Mouse (Mus musculus): ENCODE results near the gene Cyth3. TPM values are rescaled to one million over a fixed set of nuclear protein-coding genes. Genes with fewer than 3 reads are reported as not detected.

Cyth3 gene
- polyA plus RNA-seq, 1 experiment from 2014 or later: 52.0 TPM

GRCm38 (mm10) chr5:143602051-143602450 is 20.2 kb upstream of the Cyth3 start:
- no peaks in the 10 kb centered on the region for H3K4me1 ChIP-seq (ENCODE audit: insufficient read depth)
- 48% methylated on average over 10 of the region's 10 CpGs for WGBS
- DNase-seq (no peak), ATAC-seq (ENCODE audit: insufficient read depth) (no peak)
- H3K27ac ChIP-seq (ENCODE audit: low read depth): no peak overlapping the region
- no peak overlapping the region for H3K9ac ChIP-seq
- no peaks in the 10 kb centered on the region for H3K36me3 ChIP-seq (ENCODE audit: insufficient read depth)
- H3K9me3 ChIP-seq (ENCODE audit: low read depth, low read length): no peaks in the 10 kb centered on the region
- H3K4me3 ChIP-seq (ENCODE audit: low read depth, low read length): no peak overlapping the region
- H3K4me2 ChIP-seq: no peak overlapping the region
- H3K27me3 ChIP-seq (ENCODE audit: insufficient read depth, low read length): no peaks in the 10 kb centered on the region
- TF ChIP-seq CTCF (IDR thresholded peaks at IDR 0.05; ENCODE audit: low read depth): no peak

- ATAC-seq (ENCODE audit: insufficient read depth): no peak
- no peak for TF ChIP-seq CTCF (IDR thresholded peaks at IDR 0.05; ENCODE audit: low read depth)
- Histone ChIP-seq H3K4me1 (ENCODE audit: insufficient read depth) (no peaks in the 10 kb centered on the region), H3K9me3 (ENCODE audit: low read depth, low read length) (no peaks in the 10 kb centered on the region), H3K27me3 (ENCODE audit: insufficient read depth, low read length) (no peaks in the 10 kb centered on the region), H3K27ac (ENCODE audit: low read depth) (no peak overlapping the region), H3K4me3 (ENCODE audit: low read depth, low read length) (no peak overlapping the region), H3K9ac (no peak overlapping the region), H3K4me2 (no peak overlapping the region), H3K36me3 (ENCODE audit: insufficient read depth) (no peaks in the 10 kb centered on the region)
- 67% methylated on average over 7 of the region's 7 CpGs for WGBS
- DNase-seq: no peak
Measured at GRCm38 (mm10) chr5:143604157-143604774, 18.0 kb upstream of the Cyth3 start.

- no peaks in the 10 kb centered on the region for H3K36me3 ChIP-seq (ENCODE audit: insufficient read depth)
- H3K4me3 ChIP-seq (ENCODE audit: low read depth, low read length): no peak overlapping the region
- H3K9ac ChIP-seq: no peak overlapping the region
- H3K9me3 ChIP-seq (ENCODE audit: low read depth, low read length): no peaks in the 10 kb centered on the region
- DNase-seq (no peak), ATAC-seq (ENCODE audit: insufficient read depth) (no peak)
- H3K4me2 ChIP-seq: no peak overlapping the region
- WGBS: 80% methylated on average over 10 of the region's 10 CpGs
- H3K4me1 ChIP-seq (ENCODE audit: insufficient read depth): no peaks in the 10 kb centered on the region
- H3K27me3 ChIP-seq (ENCODE audit: insufficient read depth, low read length): no peaks in the 10 kb centered on the region
- TF ChIP-seq CTCF (IDR thresholded peaks at IDR 0.05; ENCODE audit: low read depth): no peak
- no peak overlapping the region for H3K27ac ChIP-seq (ENCODE audit: low read depth)
Measured at GRCm38 (mm10) chr5:143606756-143607155, 15.5 kb upstream of the Cyth3 start.

GRCm38 (mm10) chr5:143608175-143608574 is 14.1 kb upstream of the Cyth3 start:
- H3K9me3 ChIP-seq (ENCODE audit: low read depth, low read length): no peaks in the 10 kb centered on the region
- H3K4me3 ChIP-seq (ENCODE audit: low read depth, low read length): no peak overlapping the region
- H3K36me3 ChIP-seq (ENCODE audit: insufficient read depth): no peaks in the 10 kb centered on the region
- ATAC-seq (ENCODE audit: insufficient read depth) (no peak), DNase-seq (no peak)
- WGBS: 90% methylated on average over 10 of the region's 10 CpGs
- TF ChIP-seq CTCF (IDR thresholded peaks at IDR 0.05; ENCODE audit: low read depth): no peak
- H3K4me2 ChIP-seq: no peak overlapping the region
- H3K27ac ChIP-seq (ENCODE audit: low read depth): no peak overlapping the region
- H3K4me1 ChIP-seq (ENCODE audit: insufficient read depth): no peaks in the 10 kb centered on the region
- H3K9ac ChIP-seq: no peak overlapping the region
- H3K27me3 ChIP-seq (ENCODE audit: insufficient read depth, low read length): no peaks in the 10 kb centered on the region

GRCm38 (mm10) chr5:143611954-143612353 is 10.3 kb upstream of the Cyth3 start:
- no peak for TF ChIP-seq CTCF (IDR thresholded peaks at IDR 0.05; ENCODE audit: low read depth)
- Histone ChIP-seq H3K9ac (no peak overlapping the region), H3K4me3 (ENCODE audit: low read depth, low read length) (no peak overlapping the region), H3K4me1 (ENCODE audit: insufficient read depth) (no peaks in the 10 kb centered on the region), H3K9me3 (ENCODE audit: low read depth, low read length) (no peaks in the 10 kb centered on the region), H3K36me3 (ENCODE audit: insufficient read depth) (no peaks in the 10 kb centered on the region), H3K4me2 (no peak overlapping the region), H3K27ac (ENCODE audit: low read depth) (no peak overlapping the region), H3K27me3 (ENCODE audit: insufficient read depth, low read length) (no peaks in the 10 kb centered on the region)
- peak; percentile 69; the same call in 1 of the 2 replicates for ATAC-seq (ENCODE audit: insufficient read depth)
- peak; percentile 58 for DNase-seq
- 57% methylated on average over 7 of the region's 7 CpGs for WGBS

- no peaks in the 10 kb centered on the region for H3K36me3 ChIP-seq (ENCODE audit: insufficient read depth)
- DNase-seq (no peak), ATAC-seq (ENCODE audit: insufficient read depth) (no peak)
- TF ChIP-seq CTCF (IDR thresholded peaks at IDR 0.05; ENCODE audit: low read depth): no peak
- H3K9ac ChIP-seq: no peak overlapping the region
- H3K4me3 ChIP-seq (ENCODE audit: low read depth, low read length): no peak overlapping the region
- WGBS: 57% methylated on average over 4 of the region's 4 CpGs
- no peaks in the 10 kb centered on the region for H3K9me3 ChIP-seq (ENCODE audit: low read depth, low read length)
- H3K4me1 ChIP-seq (ENCODE audit: insufficient read depth): no peaks in the 10 kb centered on the region
- no peaks in the 10 kb centered on the region for H3K27me3 ChIP-seq (ENCODE audit: insufficient read depth, low read length)
- no peak overlapping the region for H3K4me2 ChIP-seq
- H3K27ac ChIP-seq (ENCODE audit: low read depth): no peak overlapping the region
Measured at GRCm38 (mm10) chr5:143613265-143613664, 9.0 kb upstream of the Cyth3 start.

- Histone ChIP-seq H3K9me3 (ENCODE audit: low read depth, low read length) (no peaks in the 10 kb centered on the region), H3K4me3 (ENCODE audit: low read depth, low read length) (no peak overlapping the region), H3K4me1 (ENCODE audit: insufficient read depth) (no peaks in the 10 kb centered on the region), H3K4me2 (no peak overlapping the region), H3K9ac (no peak overlapping the region), H3K27ac (ENCODE audit: low read depth) (no peak overlapping the region), H3K36me3 (ENCODE audit: insufficient read depth) (no peaks in the 10 kb centered on the region), H3K27me3 (ENCODE audit: insufficient read depth, low read length) (no peaks in the 10 kb centered on the region)
- ATAC-seq (ENCODE audit: insufficient read depth) (no peak), DNase-seq (no peak)
- WGBS: 64% methylated on average over 5 of the region's 5 CpGs
- no peak for TF ChIP-seq CTCF (IDR thresholded peaks at IDR 0.05; ENCODE audit: low read depth)
Measured at GRCm38 (mm10) chr5:143614519-143614918, 7.7 kb upstream of the Cyth3 start.
